Mouse (Mus musculus) G1E (cell line): ENCODE measurements at regions not wholly inside any gene's neighbourhood (a gene's known extent, or its start where the extent isn't known, plus 50 kb on each side); places are given as distances from the start of the nearest gene placed in this dataset.
"Not testable (repeated sequence)": the region's sequence is repeated elsewhere in the genome, so short reads cannot be mapped to it uniquely, and the experiment has no call there.

Experiments
- ATAC-seq: 2 replicates; pipeline ENCODE4 v1.8.0; 2016; ENCODE audit warnings: mild to moderate bottlenecking; ENCODE audit not compliant: insufficient number of reproducible peaks, poor library complexity, low FRiP score, severe bottlenecking; ENCODE audit errors: extremely low read depth
- DNase-seq: peaks from one replicate; pipeline ENCODE4 v3.0.0; 2012; ENCODE audit warnings: low spot score
- H3K27me3 ChIP-seq: 2 replicates; pipeline ENCODE4 v1.6.1; 2012; ENCODE audit warnings: mild to moderate bottlenecking, low read length, inconsistent platforms; ENCODE audit not compliant: insufficient read depth
- H3K36me3 ChIP-seq: replicated peaks from 2 replicates; pipeline ENCODE3; 2012; ENCODE audit warnings: mild to moderate bottlenecking, inconsistent platforms
- H3K4me1 ChIP-seq: 2 replicates; pipeline ENCODE4 v1.6.1; 2012; ENCODE audit warnings: low read depth, low read length, inconsistent platforms, mixed read lengths; ENCODE audit not compliant: insufficient read depth
- H3K4me3 ChIP-seq: 2 replicates; pipeline ENCODE4 v1.5.1; 2012; ENCODE audit warnings: low read depth, mild to moderate bottlenecking, inconsistent platforms, low read length, moderate library complexity, mixed read lengths
- H3K9me3 ChIP-seq: replicated peaks from 2 replicates; pipeline ENCODE4 v1.6.1; 2012; ENCODE audit warnings: inconsistent platforms
- CTCF ChIP-seq: IDR thresholded peaks from 2 replicates; pipeline ENCODE4 v1.5.1; 2012; ENCODE audit warnings: low read depth, low read length, inconsistent platforms, mixed read lengths
- GATA1 ChIP-seq: IDR thresholded peaks from 2 replicates; pipeline ENCODE4 v1.6.1; 2012; ENCODE audit warnings: borderline replicate concordance, low read length, inconsistent platforms, mixed read lengths
- GATA2 ChIP-seq: IDR thresholded peaks from 2 replicates; pipeline ENCODE4 v1.6.1; 2012; ENCODE audit warnings: low read depth, low read length, inconsistent platforms, borderline replicate concordance
- POLR2AphosphoS5 ChIP-seq: IDR thresholded peaks from 2 replicates; pipeline ENCODE4 v1.6.1; 2012; ENCODE audit warnings: low read depth, low read length, inconsistent platforms; ENCODE audit not compliant: insufficient replicate concordance
- TAL1 ChIP-seq: conservative IDR thresholded peaks from 2 replicates; pipeline ENCODE4 v1.6.1; 2012; ENCODE audit warnings: low read depth, low read length, inconsistent platforms, mixed read lengths

- Histone ChIP-seq H3K27me3 (no peaks in the 10 kb centered on the region; the same call in 1 of the 2 replicates), H3K4me1 (no peaks in the 10 kb centered on the region), H3K4me3 (no peak overlapping the region), H3K36me3 (no peaks in the 10 kb centered on the region), H3K9me3 (no peaks in the 10 kb centered on the region)
- no peak for ATAC-seq
- DNase-seq: no peak
- TF ChIP-seq TAL1 (no peak), GATA1 (no peak), GATA2 (no peak), POLR2AphosphoS5 (no peak), CTCF (no peak)
Measured at GRCm38 (mm10) chr1:161657511-161657910, 130.8 kb downstream of the Fasl start.

- Histone ChIP-seq H3K27me3 (peaks cover 6% of the 10 kb centered on the region; the same call in 1 of the 2 replicates), H3K36me3 (no peaks in the 10 kb centered on the region), H3K9me3 (no peaks in the 10 kb centered on the region), H3K4me1 (no peaks in the 10 kb centered on the region), H3K4me3 (no peak overlapping the region)
- no peak for TF ChIP-seq GATA2
- peak; percentile 36 for TF ChIP-seq CTCF
- DNase-seq (no peak), ATAC-seq (no peak)
Measured at GRCm38 (mm10) chr1:161649387-161649786, 138.9 kb downstream of the Fasl start.

GRCm38 (mm10) chr1:161632098-161632497 lies 137.6 kb downstream of the Tnfsf18 start:
- Histone ChIP-seq H3K4me3 (no peak overlapping the region), H3K9me3 (no peaks in the 10 kb centered on the region), H3K27me3 (no peaks in the 10 kb centered on the region), H3K4me1 (no peaks in the 10 kb centered on the region), H3K36me3 (no peaks in the 10 kb centered on the region)
- no peak for ATAC-seq
- no peak for TF ChIP-seq CTCF
- TF ChIP-seq GATA1: no peak
- no peak for TF ChIP-seq TAL1
- TF ChIP-seq POLR2AphosphoS5: no peak
- no peak for TF ChIP-seq GATA2
- DNase-seq: no peak

GRCm38 (mm10) chr1:161621291-161621690 lies 126.8 kb downstream of the Tnfsf18 start:
- Histone ChIP-seq H3K4me1 (no peaks in the 10 kb centered on the region), H3K9me3 (no peaks in the 10 kb centered on the region), H3K4me3 (no peak overlapping the region), H3K27me3 (no peaks in the 10 kb centered on the region), H3K36me3 (no peaks in the 10 kb centered on the region)
- DNase-seq (no peak), ATAC-seq (no peak)
- no peak for TF ChIP-seq TAL1
- no peak for TF ChIP-seq GATA1
- TF ChIP-seq CTCF: no peak
- no peak for TF ChIP-seq GATA2
- no peak for TF ChIP-seq POLR2AphosphoS5

GRCm38 (mm10) chr1:161614091-161614490 lies 119.6 kb downstream of the Tnfsf18 start:
- H3K9me3 ChIP-seq, H3K36me3 ChIP-seq, H3K4me1 ChIP-seq, H3K27me3 ChIP-seq, H3K4me3 ChIP-seq, DNase-seq, ATAC-seq: not testable (repeated sequence)

- not testable (repeated sequence) for H3K27me3 ChIP-seq, H3K4me3 ChIP-seq, ATAC-seq, H3K36me3 ChIP-seq, H3K4me1 ChIP-seq, DNase-seq, H3K9me3 ChIP-seq
Measured at GRCm38 (mm10) chr1:161613658-161614057, 119.2 kb downstream of the Tnfsf18 start.

GRCm38 (mm10) chr1:161607446-161607845 lies 113.0 kb downstream of the Tnfsf18 start:
- ATAC-seq (no peak), DNase-seq (no peak)
- Histone ChIP-seq H3K27me3 (no peaks in the 10 kb centered on the region), H3K4me3 (no peak overlapping the region), H3K36me3 (no peaks in the 10 kb centered on the region), H3K4me1 (no peaks in the 10 kb centered on the region), H3K9me3 (no peaks in the 10 kb centered on the region)
- no peak for TF ChIP-seq GATA1
- no peak for TF ChIP-seq GATA2
- TF ChIP-seq TAL1: no peak
- no peak for TF ChIP-seq CTCF
- TF ChIP-seq POLR2AphosphoS5: no peak
